Mouse (Mus musculus): ENCODE measurements around the gene Cox15. TPM values are rescaled to one million over a fixed set of nuclear protein-coding genes. Genes with fewer than 3 reads are reported as not detected.

Gene Cox15
- total RNA-seq, 2 experiments from 2014 or later, result 16.6 to 18.9 TPM

DNA sequence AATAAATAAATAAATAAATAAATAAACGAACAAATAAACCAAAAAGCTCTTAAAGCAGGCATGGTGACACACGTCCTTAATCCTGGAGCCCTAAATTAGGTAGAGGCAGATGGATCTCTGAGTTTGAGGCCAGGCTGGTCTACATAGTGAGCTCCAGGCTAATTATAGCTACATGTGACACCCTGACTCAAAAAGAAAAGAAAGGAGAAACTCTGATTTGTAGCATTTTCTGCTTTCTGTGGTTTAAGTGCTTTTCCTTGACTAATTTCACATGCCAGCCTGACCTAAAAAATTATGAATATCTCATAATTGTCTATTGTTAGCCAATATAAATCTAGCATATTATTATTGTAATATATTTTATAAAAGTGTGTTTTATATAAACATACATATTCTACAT is 9.6 kb upstream of the Cox15 start:
- DNase-seq (ENCODE audit: low spot score in 2 of 2), result no peak

DNA sequence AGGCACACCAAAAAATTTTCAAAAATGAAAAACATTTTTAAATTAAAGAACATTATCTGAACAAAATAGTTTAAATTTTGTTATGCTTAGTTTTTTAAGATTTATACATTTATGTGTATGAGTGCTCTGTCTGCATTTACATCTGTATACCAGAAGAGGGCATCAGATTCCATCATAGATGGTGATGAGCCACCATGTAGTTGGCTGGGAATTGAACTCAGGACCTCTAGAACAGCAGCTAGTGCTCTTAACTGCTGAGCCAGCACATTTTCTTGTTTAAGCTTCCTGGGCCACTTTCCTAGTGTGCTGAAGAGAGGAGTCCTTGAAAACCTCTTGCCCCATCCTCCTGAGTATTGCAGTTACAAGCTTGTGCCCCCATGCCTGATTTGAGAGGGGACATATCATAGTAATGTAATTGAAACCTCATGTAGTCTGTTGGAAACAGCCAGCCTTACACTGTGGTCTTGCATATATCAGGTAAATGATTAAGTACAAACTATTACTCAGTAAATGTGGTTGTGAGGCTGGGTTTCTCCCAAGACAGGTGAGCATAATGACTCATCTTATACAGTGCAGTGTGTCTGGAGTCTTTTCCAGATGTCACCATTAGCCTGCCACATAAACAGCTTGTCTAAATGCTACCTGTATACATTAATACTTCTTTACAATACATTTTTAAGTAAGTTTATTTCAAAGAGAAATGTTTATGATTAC is 8.9 kb upstream of the Cox15 start:
- DNase-seq (ENCODE audit: low spot score in 2 of 2), result no peak

DNA sequence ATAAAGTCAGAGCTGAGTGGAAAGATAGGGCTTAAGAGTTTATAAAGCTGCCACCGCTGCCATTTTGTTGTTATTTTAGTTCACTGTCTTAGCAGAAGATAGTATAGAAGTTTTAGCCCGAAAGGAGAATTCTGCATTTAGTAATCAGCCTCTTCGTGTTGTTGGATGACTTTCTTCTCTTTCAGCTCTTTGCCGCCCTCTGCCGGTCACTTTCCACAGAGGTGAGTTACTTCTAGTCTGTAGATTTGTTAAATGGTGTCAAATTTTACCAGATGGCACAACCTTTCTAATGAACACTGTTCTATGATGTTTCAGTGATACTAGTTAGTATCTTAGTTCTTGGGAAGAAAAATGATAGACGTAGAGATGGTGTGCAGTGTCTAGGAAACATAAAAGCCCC is 7.7 kb upstream of the Cox15 start:
- DNase-seq (ENCODE audit: low spot score in 2 of 2), result peak; percentile 24 to 56

DNA sequence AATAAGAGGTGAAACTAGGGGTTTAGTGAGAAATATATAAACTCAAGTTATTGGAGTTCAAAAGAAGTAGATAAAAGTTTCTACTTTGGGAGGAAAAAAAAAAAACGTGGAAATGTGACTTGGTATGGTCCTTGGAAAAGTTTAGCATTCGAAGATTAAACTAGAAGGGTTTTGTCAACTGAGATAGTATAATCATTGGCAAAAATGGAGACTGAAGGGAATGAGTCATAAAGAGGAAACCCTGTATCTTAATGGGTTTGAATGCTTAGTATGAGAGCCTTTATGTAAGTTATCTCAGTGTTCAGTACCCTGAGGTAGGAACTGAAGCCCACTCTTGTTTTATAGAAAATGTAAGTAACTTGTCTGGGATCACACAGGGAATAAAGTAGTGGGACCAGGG is 2.1 kb upstream of the Cox15 start:
- no peak for DNase-seq (ENCODE audit: low spot score in 2 of 2)

DNA sequence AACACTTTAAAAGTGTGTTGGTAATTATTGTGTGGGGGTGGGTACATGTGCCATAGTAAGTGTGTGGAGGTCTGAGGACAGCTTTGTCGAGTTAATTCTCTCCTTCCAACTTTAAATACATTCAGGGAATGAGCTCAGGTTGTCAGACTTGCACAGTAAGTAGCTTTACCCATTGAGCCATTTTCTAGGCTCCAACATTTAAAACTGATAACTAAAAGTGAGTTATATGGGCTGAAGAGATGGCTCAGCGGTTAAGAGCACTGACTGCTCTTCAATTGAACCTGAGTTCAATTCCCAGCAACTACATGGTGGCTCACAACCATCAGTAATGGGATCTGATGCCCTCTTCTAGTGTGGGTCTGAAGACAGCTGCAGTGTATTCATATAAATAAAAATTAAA is 1.4 kb upstream of the Cox15 start:
- DNase-seq (ENCODE audit: low spot score in 2 of 2), result no peak

DNA sequence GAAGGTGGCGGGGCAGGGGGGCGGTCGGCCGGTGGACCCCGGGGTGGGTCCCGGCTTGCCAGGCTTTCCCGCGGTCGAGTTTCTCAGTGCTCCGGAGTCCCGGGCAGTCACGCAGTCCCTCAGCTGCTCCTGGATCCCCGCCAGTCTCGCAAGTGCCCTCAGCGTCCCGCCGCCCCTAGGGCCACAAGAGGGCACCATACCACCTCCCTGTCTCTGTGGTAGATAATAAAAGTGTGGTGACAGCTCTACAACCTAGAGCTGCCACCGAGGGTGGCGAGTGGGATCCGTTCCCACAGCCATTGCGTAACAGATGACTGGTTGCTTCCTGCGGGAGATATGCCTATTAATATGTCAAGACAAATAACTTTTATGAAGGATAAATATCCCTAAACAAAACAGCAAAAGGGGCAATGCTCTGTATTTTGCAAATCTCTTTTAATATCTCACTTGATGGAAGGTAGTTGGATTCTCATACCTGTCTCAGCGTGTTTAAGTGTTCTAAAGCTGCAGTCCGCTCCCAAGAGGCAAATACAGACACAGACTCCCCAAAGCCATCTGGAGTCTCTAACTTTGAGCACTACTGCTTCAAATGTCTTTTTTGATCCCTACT is 531 bp upstream of the Cox15 start:
- peak; percentile 87 for DNase-seq (ENCODE audit: low spot score in 2 of 2)

DNA sequence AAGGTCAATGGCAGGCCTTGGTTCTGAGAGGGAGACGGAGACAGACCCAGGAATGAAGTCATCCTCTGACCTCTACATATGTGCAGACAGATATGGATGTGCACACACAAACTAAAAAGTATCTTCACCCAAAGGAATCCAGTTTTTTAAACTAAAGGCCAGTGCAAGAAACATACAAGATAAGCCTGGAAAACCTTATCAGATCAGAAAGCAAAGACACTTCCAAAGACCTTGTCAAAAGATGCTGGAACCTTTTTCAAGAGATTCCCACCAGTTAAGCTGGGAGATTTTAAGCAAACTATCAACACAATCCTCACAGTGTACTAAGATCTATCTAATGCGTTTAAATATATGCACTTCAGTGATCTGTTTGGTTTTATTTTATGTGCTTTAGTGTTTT is 2.8 kb downstream of the Cox15 start:
- DNase-seq (ENCODE audit: low spot score in 2 of 2), result no peak

DNA sequence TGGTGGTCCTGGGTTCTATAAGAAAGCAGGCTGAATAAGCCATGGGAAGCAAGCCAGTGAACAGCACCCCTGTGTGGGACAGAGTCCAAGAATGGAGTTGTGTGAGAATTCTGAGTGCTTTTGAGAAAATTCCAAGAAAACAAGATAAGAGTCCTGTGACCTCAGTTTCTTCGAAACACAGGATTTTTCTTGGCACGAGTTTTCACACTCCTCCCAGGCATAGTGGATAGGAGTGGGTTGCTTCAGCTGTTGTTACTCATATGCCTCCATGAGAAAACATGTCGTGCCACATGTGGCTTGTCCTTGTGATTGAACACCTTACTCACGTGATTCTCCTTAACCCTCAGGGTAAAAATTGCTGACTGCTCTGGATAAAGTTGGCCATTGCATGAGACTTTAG is 4.9 kb downstream of the Cox15 start:
- no peak for DNase-seq (ENCODE audit: low spot score in 2 of 2)

DNA sequence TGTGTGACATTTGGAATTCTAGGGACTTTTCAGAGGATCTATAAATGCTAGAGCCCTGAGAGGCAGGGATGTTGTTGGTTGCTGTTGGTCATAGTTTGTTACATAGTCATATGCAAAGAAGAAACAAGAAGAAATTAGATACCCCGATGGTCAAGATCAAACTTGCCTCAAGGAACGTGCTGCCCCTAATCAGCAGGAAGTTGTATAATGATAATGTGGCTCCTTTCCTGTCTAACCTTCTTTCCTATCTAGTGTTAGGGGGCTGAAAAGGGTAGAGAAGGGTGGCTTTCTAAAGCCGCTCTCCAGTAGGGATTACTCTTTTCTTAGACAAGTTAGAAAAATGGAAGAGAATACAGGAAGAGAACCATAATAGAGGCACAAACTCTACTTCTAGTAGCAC is 7.1 kb downstream of the Cox15 start:
- no peak for DNase-seq (ENCODE audit: low spot score in 2 of 2)

DNA sequence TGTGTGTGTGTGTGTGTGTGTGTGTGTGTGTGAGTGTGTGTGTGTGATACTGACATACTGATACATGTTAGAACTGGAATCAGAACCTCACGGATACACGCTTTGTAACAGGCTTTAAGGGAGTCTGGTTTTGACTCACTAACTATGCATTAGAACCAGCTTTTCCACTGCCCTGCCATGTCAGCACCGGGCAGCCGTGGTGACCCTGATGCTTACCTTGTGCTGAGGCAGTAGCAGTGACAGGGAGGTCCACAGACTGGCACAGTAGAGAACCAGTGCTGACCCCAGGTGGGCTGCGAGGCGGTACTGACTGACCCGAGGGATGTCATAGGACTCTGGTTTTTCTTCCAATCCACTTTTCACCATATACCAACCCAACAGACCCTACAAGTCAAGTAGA is 9.4 kb downstream of the Cox15 start:
- DNase-seq (ENCODE audit: low spot score in 2 of 2), result no peak

DNA sequence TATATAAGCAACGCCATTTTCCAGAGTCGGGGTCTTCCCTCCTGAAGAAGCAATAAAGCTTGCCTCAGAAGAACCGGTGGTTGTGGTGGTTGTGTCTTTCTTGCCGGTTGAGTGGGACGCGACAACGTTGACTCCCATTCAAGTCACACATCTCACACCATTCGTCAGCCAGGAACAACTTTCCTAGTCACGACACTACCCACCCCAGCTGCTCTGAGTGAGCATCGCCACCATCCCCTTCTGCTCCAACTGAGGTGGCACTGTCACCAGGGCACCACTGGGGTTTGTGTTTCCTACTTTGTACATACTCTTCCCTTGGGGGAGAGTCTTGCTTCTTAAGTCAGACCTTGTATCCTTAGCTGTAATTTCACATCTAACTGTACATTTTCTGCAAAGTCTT is 14.4 kb downstream of the Cox15 start:
- no peak for DNase-seq (ENCODE audit: low spot score in 2 of 2)

DNA sequence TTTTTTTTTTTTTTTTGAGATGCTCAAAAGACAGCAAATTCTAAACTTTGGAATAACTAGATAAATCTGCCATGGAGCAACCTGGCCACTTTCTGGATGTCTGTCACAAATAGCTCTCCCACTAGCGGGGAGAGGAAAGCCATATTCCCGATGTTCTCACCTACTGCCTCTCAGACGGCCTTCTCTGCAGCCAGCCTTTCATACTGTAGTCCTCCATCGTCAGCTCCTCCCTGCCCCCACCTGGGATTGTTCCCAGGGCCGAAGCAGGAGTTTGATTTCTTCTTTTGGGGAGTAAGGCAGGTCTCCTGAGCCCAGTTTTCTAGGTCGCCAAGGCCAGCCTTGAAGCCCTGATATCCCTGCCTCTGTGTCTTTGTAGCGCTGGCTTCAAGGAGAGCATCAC is 21.6 kb downstream of the Cox15 start:
- no peak for DNase-seq (ENCODE audit: low spot score in 2 of 2)

DNA sequence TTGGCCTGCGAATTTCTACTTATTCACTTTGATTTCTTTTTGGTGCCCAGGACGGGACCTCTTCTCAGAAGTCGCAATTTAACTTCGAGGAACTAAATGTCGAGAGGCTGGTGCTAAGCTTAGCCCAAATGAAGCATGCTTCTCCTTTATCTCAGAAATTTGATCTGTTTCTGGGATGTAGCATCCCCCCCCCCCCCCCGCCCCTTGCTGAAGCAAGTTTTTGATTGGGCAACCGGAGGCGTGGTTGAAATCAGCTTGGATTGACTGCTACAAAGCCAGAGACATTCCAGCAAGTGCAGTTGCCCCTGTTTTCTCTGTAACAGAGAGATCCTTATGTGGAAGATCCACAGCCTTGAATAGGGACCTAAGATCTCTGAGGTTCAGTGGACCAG is 22.8 kb downstream of the Cox15 start:
- no peak for DNase-seq (ENCODE audit: low spot score in 2 of 2)

DNA sequence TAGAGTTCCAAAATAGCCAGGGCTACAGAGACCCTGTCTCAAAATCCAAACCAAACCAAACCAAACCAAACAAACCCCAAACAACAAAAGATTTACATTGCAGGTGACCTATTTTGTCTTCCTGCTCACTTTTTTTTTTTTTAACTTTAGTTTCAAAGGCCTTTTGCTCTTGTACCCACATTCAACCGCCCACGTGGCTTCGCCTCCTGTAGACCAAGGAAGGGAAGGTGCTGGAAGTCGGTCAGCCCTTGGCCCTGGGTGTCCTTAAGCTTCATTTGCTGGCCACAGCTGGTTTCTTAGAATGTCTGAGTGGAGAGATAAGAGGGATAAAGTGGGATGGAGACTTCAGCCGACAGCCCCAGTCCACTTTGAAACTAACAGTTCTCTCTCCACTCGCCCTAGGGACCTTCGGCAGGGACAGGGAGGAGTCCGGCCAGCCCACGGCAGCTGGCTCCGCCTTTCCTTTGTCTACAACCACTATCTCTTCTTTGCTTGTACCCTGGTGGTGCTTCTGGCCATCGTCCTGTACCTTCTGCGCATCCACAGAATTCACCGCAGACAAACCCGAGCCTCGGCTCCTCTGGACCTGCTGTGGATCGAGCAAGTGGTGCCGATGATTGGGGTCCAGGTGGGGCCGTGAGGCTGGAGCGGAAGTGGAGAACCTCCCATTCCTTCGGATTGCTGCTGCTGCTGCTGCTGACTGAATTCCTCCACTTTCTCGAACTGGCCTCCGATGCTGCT is 23.3 kb downstream of the Cox15 start:
- DNase-seq (ENCODE audit: low spot score in 2 of 2), result no peak

DNA sequence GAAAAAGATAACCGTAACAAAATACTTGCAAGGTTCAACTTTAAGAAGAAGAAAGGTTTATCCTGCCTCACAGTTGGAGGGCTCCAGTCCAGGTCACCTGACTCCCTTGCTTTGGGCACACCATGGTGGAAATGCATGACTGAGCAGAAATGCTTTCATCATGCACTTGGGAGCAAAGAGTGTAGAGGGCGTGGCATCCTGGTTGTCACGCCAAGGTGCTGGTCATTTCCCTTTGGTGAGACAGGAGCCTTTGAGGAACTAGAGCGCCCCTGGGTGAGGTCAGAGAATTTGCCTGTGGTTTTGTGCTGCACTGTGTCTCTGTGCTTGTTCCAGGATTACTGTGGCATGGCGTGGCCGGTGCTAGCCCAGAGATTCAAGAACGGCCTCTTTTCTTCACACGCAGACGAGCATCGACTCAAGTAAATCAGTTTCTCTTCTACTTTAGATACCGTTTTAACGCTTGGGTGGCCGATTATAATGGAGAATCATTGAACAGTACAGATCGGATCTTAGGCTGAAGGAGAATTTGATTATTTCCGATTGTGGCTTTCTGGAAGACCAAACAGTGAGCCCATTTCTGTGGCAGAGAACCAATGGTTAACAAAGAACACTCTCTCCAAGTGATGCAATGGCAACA is 26.2 kb downstream of the Cox15 start:
- no peak for DNase-seq (ENCODE audit: low spot score in 2 of 2)

DNA sequence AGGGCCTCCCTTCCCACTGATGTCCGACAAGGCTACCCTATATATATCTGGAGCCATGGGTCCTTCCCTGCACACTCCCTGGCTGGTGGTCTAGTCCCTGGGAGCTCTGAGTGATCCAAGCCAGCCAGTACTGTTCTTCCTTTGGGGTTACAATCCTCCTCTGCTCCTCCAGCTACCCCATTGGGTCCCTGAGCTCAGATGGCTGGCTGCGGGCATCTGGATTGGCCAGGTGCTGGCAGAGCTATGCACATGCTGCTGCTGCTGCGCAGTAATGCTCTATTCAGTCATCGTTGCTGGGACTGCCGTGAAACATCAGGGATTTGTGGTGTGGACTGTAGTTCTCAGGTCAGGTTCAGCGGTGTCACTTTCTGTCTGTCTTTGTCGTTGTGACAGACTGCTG is 28.0 kb downstream of the Cox15 start:
- no peak for DNase-seq (ENCODE audit: low spot score in 2 of 2)

DNA sequence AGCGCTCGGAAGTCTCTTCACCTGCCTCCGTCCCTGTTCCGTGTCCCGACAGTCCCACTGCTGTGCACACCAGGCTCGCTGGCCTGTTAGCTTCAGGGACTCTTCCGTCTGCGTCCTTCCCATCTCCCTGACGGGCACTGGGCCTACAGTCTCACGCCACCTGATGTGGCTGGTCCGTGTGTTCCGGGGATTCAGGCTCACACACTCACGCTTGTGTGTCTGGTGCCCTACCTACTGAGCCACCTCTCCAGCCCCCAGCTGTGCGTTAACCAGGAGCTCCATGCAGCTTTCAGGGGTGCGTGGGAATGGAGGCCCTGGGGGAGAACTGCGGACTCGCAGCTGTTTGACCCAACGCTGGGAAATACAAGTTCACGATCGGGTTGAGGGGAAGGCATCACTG is 28.6 kb downstream of the Cox15 start:
- DNase-seq (ENCODE audit: low spot score in 2 of 2), result no peak

DNA sequence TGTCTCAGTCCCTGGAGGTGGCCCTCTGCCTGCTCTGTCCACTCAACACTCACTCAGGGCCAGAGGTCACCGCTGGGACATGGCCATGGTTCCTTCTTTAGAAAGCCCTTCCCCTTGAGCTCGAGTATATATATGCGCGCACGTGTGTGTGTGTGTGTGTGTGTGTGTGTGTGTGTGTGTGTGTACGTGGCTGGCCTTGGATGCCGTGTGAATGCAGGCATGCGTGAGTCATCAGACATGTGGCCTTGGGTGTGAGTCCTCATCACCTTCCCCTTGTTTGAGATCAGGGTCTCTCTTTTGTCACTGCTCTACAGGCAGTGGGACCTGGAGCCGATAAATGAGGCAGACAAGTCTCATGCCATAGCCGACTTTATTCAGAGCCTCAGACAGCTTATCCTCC is 29.3 kb downstream of the Cox15 start:
- DNase-seq (ENCODE audit: low spot score in 2 of 2), result no peak

DNA sequence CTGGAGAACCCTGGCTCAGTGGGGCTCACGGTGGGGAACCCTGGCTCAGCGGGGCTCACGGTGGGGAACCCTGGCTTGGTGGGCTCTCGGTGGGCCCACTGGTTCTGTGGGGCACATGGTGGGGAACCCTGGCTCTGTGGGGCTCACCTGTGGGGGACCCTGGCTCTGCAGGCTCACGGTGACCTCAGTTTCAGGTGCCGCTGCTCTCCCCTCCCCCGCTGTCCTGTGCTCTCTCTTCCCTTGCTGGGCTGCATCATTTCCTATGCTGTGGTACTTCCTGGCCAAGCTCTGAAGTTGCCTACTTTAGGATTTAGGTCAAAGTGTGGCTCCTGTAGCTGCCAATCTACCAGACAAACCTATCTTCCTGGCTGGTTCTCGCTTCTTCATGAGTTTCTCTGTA is 29.9 kb downstream of the Cox15 start:
- DNase-seq (ENCODE audit: low spot score in 2 of 2), result no peak

DNA sequence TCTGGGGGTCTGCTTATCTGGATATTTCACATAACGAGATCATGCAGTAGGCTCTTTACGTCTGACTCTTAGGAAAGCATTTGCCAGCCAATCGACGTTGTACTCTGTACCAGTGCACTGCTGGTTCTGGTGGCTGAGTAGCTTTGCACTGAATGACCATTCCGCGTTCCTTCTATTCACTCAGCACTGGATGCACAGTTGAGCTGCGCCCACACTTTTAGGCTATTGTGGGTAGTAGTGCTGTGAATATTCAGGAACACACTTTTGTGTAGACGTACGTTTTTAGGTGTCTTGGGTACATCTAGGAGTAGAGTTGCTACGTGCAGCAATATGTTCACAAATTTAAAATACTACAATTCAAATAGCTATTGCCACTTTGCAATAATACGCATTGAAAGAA is 32.7 kb downstream of the Cox15 start:
- no peak for DNase-seq (ENCODE audit: low spot score in 2 of 2)

DNA sequence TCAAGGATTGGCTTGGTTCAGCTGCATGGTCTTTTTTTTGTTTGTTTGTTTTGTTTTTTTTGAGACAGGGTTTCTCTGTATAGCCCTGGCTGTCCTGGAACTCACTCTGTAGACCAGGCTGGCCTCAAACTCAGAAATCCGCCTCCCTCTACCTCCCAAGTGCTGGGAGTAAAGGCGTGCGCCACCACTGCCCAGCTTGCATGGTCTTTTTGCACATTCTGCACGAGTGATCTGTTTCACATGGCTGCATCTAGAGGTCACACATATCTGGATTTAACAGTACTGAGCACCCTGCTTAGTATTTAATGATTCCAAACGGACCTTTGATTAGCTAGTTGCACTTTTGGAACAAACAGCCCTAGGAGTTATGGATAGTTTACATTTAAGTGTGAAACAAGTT is 40.8 kb downstream of the Cox15 start:
- DNase-seq (ENCODE audit: low spot score in 2 of 2), result no peak

All from layer of hippocampus, postnatal 14 days (tissue).